Mouse (Mus musculus): ENCODE data around the gene Sln. TPM values are rescaled to one million over a fixed set of nuclear protein-coding genes. Genes with fewer than 3 reads are reported as not detected.

The Sln gene
- polyA plus RNA-seq, 1 experiment from 2014 or later, result 11.3 TPM

Other genes starting within 250 kb of the Sln start
- gene Acat1, start 239.8 kb upstream of the Sln start, polyA plus RNA-seq (2015; fragmentation: Nextera tagmentation; extraction: Ambion mirVana), result 173 and 180 TPM in 2 replicates
- 39.9 and 40.7 TPM in 2 replicates for gene Cul5, start 180.2 kb upstream of the Sln start, polyA plus RNA-seq (2015; fragmentation: Nextera tagmentation; extraction: Ambion mirVana)
- 3.6 and 3.9 TPM in 2 replicates for gene Rab39, start 143.9 kb upstream of the Sln start, polyA plus RNA-seq (2015; fragmentation: Nextera tagmentation; extraction: Ambion mirVana)
- 25.6 and 29.8 TPM in 2 replicates for gene Slc35f2, start 78.6 kb upstream of the Sln start, polyA plus RNA-seq (2015; fragmentation: Nextera tagmentation; extraction: Ambion mirVana)
- gene Elmod1, start 125.1 kb downstream of the Sln start, polyA plus RNA-seq (2015; fragmentation: Nextera tagmentation; extraction: Ambion mirVana), result 23.5 and 29.5 TPM in 2 replicates
- gene Tnfaip8l3, start 218.2 kb downstream of the Sln start, polyA plus RNA-seq (2015; fragmentation: Nextera tagmentation; extraction: Ambion mirVana), result 1.6 and 1.7 TPM in 2 replicates